Mouse (Mus musculus) induced T-regulatory cell, adult 2 months (primary cell): ENCODE results near the gene Cdc6.
A peak's percentile ranks its signal among the peaks of the same experiment; 100 is the strongest.

Experiments used
- DNase-seq: peaks from one replicate; pipeline ENCODE4 v3.0.0-alpha.2; 2012; ENCODE audit warnings: low read depth

Gene Cdc6

DNA sequence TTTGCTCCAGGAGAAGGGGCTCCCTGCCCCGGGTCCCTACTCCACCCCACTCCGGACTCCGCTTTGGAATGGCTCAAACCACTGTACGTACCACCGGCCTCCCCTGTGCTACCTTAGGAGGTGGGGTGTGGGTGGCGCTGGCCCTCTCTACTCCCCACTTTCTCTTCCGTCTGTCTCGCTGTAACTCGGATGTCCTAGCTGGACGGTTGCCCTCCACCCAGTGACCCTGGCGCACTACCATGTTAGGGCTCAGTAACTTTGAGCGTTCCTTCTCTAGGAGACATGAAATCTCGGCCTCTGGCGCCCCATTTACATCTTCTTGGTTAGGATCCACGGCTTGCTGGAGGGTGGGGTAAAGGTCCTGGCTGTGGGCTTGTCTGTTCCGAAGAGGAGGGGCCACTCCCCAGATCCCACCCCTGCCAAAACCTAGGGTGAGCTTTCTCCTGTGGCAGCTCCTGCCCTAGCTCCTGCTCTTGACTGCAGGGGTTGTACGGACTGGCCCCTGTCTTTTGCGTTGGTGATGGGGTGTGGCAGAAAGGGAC lies 53.5 kb downstream of the Cdc6 start:
- peak; percentile 57 for DNase-seq

DNA sequence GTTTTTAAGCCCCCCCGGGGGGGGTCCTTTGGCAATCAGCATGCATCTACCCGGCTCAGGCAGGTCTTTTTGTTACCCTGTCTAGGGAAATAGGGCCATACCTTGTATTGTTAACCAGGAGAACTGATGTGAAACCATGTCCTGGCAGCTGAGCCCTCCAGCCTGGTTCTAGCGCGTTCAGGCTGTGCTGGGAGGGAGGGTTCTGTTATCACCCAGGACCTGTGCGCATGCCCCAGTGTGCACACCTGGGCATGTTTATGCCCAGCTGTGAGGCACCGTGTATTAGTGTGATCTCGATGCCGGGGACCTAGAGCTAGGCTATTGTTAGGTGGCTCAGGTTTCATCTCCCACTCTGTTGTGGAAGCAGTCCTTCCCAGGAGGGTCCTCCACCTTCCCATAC lies 54.2 kb downstream of the Cdc6 start:
- peak; percentile 65 for DNase-seq

DNA sequence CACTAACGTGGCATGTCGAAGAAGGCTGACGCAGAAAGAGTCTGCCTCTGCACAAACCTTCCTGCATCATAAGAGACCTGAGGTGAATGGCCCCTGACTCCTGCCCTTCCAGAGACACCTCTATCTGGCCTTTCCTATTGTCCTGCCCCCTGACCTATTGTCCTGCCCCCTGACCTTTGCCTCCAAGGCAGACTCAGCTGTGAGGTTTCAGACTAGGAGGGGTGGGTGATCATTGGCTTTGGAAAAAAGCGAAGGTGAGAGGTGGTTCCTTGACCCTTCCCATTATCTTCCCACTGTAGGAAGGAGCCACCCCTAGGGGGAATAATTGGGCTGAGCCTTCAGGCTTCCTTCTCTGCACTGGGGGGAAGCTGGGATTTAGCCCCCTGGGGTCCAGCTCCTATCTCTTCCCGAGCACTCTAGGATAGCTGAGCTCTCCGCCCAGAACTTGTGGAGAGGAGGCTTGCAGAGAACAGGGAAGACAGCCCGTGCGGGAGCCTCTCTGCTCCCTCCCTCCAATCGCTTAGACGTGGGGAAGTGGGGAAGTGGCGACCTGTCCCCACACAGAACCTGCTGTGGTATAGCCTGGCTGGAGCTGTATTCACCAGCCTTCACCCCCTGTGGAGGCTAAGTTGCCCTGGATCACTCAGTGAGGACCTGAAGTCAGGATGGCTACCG lies 55.0 kb downstream of the Cdc6 start:
- no peak for DNase-seq

DNA sequence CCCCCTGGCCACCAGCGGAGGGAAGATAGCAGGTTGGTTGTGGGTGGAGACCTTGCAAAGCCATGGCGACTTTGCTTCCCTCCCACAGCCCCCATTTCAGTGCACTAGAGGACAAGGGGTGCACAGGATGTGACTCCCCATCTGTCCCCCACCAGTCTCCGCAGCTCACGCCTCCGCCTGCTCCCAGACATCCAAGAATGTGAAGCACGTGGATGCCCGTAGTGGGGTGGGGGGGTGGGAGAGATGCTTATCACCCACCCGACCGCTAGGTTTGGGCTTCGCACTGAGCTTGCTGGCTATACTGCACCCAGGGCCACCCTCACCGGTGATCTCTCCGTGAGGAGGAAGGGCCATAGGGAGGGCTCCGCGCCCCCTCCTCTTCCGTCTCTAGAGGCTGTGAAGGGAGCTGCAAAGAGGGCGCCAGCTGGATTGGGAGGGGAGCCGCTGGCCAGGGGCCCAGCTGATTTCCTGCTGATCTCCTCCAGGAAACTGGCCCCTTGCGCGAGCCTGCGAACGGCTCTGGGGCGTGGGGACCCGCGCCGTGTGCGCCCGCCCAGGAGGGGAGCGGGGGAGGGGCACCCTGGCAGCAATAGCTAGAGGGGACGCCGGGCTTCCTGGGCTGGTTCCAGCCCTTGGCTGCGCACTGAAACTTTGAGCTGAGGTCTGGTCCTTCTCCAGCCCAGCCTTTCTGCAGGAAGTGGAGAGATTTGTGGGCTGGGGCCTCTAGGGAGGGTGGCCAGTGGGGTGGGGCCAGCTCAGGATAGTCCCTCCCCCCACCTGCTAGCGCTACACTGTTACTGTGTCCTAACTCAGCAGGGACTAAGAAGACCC lies 55.8 kb downstream of the Cdc6 start:
- peak; percentile 83 for DNase-seq

DNA sequence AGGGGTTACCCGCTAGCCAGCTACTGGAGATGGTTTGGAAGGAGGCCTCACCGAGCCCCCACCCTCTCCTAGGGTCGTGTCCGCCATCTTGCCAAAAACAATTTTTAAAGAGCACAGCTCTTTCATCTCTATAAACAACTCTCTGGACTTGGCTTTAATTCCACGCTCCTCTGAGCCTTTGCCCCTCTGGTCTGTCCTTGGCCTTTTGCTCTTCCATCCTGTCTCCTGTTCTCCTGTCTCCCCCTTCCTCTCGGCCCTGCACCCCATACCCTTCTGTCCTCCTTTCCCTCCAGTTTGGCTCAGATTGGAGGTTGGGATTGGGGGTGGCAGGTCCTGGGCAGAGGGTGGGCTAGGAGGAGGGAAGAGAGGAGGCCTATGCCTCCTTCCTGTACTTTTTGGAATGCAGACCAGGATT lies 56.6 kb downstream of the Cdc6 start:
- DNase-seq = no peak

DNA sequence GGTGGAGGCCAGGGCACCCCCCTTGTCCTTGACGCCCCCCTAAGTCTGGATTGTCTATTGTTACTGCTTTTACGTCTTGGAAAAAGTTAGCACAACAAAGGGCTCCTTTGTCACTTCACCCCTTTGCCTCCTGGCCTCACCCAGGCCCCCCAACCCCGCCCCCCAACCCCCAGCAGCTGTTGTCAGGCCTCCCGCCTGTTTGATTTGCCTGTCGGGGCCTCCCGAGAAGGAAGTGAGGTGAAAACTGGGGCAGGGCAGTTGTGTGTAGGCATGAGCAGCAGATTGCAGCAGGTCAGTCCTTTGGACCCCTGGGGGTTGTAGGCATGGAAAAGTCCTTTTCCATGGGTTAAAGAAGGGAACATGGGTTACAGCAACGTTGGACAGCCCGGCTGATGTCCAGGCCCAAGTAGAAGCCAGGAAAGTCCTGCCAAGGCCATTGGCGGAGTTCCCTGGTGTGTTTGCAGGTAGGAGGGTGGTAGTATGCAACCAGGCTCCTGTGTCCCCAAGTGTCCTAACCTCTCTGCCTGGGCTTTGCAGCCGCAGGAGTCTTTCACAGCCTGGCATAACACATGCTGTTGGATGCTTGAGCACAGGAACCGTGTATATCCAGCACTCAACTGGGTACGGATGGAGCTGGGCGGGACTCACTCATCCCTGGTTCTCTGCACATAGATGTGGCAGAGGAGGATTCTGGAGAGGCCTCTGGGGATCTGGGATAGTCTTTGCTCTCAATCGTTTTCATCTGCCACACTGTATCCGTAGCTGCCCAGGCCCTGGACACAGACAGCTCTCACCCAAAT lies 57.2 kb downstream of the Cdc6 start:
- DNase-seq = no peak

DNA sequence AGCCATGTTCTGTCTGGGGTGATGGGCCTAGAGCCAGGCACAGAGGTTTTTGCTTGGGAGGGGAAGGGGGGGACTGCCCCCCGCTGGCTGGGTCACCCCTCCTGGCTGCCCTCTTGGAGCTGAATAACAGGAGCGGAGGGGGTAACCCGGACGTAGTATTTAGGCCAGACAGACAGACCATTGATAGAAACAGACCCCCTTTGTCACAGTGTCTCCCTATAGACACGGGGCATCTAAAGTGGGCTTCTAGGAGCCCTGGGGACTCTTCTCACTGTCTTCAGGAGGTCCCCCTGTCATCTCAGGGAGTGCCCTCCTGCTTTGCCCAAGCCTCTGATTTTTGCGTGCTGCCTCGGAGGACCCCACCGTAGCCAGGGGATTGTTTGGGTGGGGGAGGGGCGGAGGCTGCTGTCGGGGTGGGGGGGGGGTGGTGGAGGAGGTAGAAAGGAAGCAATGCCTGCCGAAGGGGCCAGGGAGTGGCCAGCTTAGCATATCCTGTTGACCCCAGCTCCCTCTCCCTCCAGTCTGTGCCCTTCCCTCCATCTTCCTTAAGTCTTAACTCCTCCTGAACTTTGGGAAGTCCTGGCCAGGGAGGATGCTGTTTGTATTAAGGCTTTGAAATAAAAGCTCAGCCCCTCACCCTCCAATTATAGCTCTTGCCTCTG lies 57.9 kb downstream of the Cdc6 start:
- no peak for DNase-seq

DNA sequence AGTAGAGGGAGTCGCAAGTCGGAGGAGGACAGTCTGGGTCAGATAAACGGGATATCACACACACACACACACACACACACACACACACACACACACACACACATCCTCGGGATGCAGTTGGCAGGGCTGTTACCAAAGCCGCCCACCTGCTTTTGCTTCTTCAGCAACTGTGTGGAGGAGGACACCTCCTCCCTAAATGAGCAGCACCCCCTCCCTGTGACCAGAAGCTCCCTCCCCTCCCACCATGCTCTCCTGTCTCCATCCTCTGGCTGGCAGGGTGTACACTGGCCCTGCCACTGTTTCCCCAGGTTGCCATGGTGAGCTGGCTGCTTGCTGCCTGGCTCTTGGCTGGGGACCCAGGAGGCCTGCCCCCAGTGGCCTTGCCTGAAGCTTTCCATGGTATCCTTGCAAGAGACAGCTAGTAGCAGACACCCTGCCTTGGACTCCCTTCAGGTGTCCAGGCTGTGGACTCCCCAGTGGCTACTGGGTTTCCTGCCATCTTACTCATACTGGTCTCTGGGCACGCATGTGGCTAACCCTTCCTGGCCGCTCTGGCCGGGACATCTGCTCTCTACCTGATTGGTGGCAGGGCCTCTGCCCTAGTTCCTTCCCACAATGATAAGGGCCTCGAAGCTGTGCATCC lies 59.0 kb downstream of the Cdc6 start:
- no peak for DNase-seq

DNA sequence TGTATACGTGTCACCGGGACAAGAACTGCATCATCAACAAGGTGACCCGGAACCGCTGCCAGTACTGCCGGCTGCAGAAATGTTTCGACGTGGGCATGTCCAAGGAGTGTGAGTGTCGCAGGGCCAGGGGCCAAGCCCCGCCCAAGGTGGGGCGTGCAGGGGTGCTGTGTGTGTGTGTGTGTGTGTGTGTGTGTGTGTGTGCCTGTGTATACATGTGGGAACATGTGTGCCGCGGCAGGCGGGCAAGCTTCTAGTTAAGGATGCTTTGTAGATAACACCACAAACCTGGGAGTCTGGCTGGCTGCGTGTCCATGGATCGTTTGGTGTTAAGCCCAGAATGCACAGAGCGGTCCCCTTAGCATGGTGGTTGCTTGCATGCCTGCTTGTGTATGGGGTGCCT lies 60.5 kb downstream of the Cdc6 start:
- no peak for DNase-seq

DNA sequence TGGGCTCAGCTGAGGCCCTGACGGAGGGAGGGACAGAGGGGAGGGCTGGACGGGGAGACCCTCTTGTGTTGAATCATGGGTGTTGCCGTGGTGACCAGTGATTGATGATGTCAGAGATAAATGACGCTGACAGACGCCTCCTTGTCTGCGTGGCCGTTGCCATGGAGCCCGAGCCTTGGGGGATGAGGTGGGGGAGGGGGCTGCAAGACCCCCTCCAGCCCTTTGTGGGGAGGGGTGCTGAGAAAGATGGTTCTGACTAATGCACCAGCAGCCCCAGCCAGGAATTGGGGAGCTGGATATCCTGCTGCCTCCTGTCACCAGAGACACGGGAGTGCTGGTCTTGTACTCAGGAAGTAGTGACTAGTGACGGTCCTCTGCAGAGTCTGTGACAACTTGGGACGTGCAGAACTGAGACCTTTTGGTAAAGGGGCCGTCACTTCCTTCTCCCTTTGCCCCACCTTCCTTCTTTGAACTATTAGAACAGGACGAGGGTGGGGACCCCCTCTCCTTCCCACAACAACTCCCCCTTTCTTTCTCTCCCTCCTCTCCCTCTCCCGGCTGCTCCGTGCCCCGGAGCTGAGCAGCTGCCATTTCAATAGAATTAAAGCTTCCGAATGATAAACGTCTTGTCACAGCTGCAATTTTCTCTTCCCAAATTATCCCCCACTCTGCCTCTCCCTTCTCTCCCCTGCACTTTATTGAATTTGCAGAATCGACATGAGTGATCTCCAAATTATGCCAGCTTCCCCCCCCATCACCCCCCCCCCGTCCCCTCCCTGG lies 61.3 kb downstream of the Cdc6 start:
- peak; percentile 41 for DNase-seq

DNA sequence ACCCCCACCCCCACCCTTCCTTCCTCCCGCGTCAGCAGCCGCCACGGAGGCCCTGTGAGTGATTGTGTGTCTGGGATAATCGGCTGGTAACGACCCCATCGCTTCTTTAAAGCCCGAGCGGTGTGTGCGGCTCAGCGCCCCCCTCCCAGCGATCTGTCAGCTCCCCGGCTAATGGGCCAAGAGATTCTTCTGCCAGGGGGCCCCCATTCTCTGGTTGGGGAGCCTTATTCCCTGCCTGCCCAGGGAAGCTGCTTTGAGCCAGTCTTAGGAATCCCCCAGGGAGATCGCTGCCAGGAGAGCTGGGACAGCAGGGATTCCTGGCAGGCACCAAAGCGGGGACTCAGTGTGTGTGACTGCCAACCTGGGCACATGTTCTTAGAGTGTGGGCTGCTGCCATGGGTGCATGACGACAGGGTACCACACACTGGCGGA lies 61.9 kb downstream of the Cdc6 start:
- DNase-seq = no peak

DNA sequence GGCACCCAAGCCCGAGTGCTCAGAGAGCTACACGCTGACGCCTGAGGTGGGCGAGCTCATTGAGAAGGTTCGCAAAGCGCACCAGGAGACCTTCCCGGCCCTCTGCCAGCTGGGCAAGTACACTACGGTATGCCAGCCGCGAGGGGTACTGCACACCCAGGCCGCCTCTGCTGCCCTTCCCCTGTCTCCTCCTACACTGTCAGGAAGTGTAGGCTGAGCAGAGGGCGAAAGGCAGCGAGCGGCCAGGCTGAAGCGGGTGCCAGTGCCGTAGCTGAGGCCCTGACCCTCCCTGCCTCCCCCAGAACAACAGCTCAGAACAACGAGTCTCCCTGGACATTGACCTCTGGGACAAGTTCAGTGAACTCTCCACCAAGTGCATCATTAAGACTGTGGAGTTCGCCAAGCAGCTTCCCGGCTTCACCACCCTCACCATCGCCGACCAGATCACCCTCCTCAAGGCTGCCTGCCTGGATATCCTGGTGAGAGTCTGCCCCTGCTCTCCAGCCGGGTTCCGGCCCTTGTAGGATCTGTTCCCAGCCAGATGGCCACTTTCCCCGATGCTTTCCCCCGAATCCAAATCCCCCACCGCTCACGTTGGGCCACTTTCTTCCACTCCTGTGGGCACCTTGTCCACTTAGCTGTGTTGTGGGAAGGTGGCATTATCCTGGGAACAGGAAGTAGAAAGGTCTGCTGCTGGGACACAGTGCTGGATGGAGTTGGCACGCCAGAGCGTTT lies 62.8 kb downstream of the Cdc6 start:
- DNase-seq = no peak

DNA sequence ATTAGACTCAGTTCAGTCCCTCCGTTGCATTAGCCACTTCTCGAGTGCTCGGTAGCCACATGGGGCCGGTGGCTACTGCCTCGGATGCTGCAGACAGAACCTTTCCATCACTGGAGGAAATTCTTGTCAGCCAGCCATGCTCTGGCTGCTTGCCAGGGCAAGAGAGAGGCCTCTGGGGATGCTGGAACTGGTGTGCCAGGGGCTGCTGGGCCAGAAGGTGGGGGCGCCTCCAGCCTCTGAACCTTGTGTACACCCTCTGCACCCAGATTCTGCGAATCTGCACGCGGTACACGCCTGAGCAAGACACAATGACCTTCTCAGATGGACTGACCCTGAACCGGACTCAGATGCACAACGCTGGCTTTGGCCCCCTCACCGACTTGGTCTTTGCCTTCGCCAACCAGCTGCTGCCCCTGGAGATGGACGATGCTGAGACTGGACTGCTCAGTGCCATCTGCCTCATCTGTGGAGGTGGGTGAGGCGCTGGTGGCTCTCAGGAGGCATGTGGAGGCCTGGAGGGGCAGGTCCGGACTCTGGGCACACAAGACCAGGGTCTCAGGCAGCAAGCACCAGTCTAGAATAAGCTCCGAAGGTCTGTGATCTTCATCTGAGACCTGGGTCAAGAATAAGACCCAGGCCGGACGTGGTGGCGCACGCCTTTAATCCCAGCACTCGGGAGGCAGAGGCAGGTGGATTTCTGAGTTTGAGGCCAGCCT lies 63.9 kb downstream of the Cdc6 start:
- DNase-seq = peak; percentile 21

DNA sequence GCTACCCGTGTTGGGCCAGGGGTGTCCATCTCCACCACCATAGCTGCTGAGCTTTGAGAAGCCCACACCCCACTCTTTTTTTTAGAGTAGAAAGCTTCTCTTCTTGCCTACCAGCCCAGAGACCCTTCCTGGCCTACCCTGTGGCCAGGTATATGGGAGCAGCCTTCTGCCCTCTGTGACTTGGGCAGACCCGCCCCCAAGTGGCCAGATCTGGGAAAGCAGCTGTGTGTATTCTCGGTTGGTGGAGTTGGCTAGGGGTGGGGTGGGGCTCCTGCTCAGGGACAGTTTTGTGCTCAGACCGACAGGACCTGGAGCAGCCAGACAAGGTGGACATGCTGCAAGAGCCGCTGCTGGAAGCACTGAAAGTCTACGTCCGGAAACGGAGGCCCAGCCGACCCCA lies 64.6 kb downstream of the Cdc6 start:
- DNase-seq = peak; percentile 90

DNA sequence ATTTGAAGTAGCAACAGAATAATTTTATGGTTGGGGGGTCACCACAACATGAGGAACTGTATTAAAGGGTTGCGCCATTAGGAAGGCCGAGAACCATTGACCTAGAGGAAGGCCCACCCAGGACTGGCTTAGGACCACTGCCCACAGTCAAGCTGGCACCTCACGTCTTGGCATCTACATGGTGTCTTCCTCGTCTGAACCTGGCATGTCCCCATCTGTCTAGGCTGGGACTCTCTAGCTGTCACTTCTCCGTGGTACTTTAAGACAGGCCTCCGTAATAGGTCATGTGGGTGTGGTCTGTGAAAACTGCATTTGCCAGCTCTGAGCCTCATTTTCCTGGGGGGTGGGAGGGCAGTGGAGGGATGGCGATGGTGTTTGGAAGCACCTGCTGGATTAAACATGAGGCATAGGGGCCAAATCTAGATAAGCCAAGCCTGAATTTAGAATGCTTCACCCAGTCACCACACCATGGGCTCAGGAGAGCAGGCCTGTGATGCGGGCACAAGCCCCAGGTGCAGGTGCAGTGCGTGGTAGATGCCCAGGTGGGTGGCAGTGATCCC lies 65.3 kb downstream of the Cdc6 start:
- peak; percentile 20 for DNase-seq
